ENCODE assay signal across 8 mouse cellular contexts in genomic region chr4:98395346-98395689, GRCm38 (mm10). TPM values are rescaled to one million over a fixed set of nuclear protein-coding genes. Genes with fewer than 3 reads are reported as not detected.
DNase-seq lines count a peak whose midpoint lies in the region; ATAC-seq lines count a peak whose summit lies in the region.

No protein-coding gene starts in this region.

- H3K4me2 ChIP-seq in heart, embryonic 11.5 days = peak overlapping the region; percentile 93
- H3K4me2 ChIP-seq in forebrain, embryonic 14.5 days (ENCODE audit: low read length) = peak overlapping the region; percentile 86
- H3K4me2 ChIP-seq in liver, embryonic 15.5 days = peak overlapping the region; percentile 83

- no peaks in the 10 kb centered on the region for H3K27me3 ChIP-seq in heart, embryonic 11.5 days (ENCODE audit: control insufficient read depth, insufficient read depth, low read length)
- no peaks in the 10 kb centered on the region for H3K27me3 ChIP-seq in forebrain, embryonic 14.5 days (replicated peaks; ENCODE audit: control insufficient read depth, insufficient read depth, low read length)
- H3K27me3 ChIP-seq in liver, embryonic 15.5 days = peaks cover 16% of the 10 kb centered on the region

- no peaks in the 10 kb centered on the region for H3K4me1 ChIP-seq in heart, embryonic 11.5 days (ENCODE audit: control insufficient read depth, insufficient read depth, low read length)
- peaks cover 3% of the 10 kb centered on the region; the same call in 1 of the 2 replicates for H3K4me1 ChIP-seq in forebrain, embryonic 14.5 days (ENCODE audit: control insufficient read depth, insufficient read depth, low read length)
- H3K4me1 ChIP-seq in liver, embryonic 15.5 days (replicated peaks) = peaks cover 8% of the 10 kb centered on the region

- H3K4me3 ChIP-seq in heart, embryonic 11.5 days (ENCODE audit: low read depth, low read length) = peak overlapping the region; percentile 87
- H3K4me3 ChIP-seq in forebrain, embryonic 14.5 days (ENCODE audit: low read depth, low read length) = peak overlapping the region; percentile 84
- H3K4me3 ChIP-seq in liver, embryonic 15.5 days (replicated peaks) = peak overlapping the region; percentile 65

- H3K9ac ChIP-seq in heart, embryonic 11.5 days (ENCODE audit: low read depth, low read length) = peak overlapping the region; percentile 99
- peak overlapping the region; percentile 99 for H3K9ac ChIP-seq in forebrain, embryonic 14.5 days (ENCODE audit: low read length)
- peak overlapping the region; percentile 63; the same call in 1 of the 2 replicates for H3K9ac ChIP-seq in liver, embryonic 15.5 days

- intact Hi-C loops in heart, postnatal 36 days (cut with DNase I) = no loop called here

- no peak for DNase-seq in heart, postnatal 36 days
- DNase-seq in forebrain, embryonic 14.5 days (ENCODE audit: low spot score) = peak; percentile 56
- no peak for DNase-seq in left cerebral cortex, adult 8-10 months (ENCODE audit: low spot score in 2 of 2)
- no peak for DNase-seq in cerebellum, adult 11 months
- no peak for DNase-seq in frontal cortex, postnatal 25 days (ENCODE audit: low spot score in 2 of 2)

- no peaks in the 10 kb centered on the region for H3K36me3 ChIP-seq in heart, embryonic 11.5 days (ENCODE audit: control insufficient read depth, insufficient read depth, low read length)
- H3K36me3 ChIP-seq in forebrain, embryonic 14.5 days (ENCODE audit: control insufficient read depth, insufficient read depth, low read length) = no peaks in the 10 kb centered on the region
- H3K36me3 ChIP-seq in liver, embryonic 15.5 days (replicated peaks) = no peaks in the 10 kb centered on the region

- H3K9me3 ChIP-seq in heart, embryonic 11.5 days (replicated peaks; ENCODE audit: control insufficient read depth, low read length) = no peaks in the 10 kb centered on the region
- no peaks in the 10 kb centered on the region for H3K9me3 ChIP-seq in forebrain, embryonic 14.5 days (replicated peaks; ENCODE audit: control insufficient read depth, low read length)
- H3K9me3 ChIP-seq in liver, embryonic 15.5 days (replicated peaks) = no peaks in the 10 kb centered on the region

- peak overlapping the region; percentile 59; the same call in 1 of the 2 replicates for H3K27ac ChIP-seq in heart, embryonic 11.5 days (ENCODE audit: low read depth, low read length)
- peak overlapping the region; percentile 66; the same call in 1 of the 2 replicates for H3K27ac ChIP-seq in forebrain, embryonic 14.5 days (ENCODE audit: low read depth, low read length)
- H3K27ac ChIP-seq in liver, embryonic 15.5 days (replicated peaks) = no peak overlapping the region

- WGBS in heart, embryonic 11.5 days (ENCODE audit: insufficient replicate concordance) = 7% methylated on average over 7 of the region's 7 CpGs
- 2% methylated on average over 7 of the region's 7 CpGs for WGBS in forebrain, embryonic 14.5 days
- 10% methylated on average over 7 of the region's 7 CpGs for WGBS in liver, embryonic 15.5 days (ENCODE audit: insufficient replicate concordance)

- ATAC-seq in heart, embryonic 11.5 days (replicated peaks; ENCODE audit: insufficient number of reproducible peaks, low FRiP score, low TSS enrichment) = no peak; the same call in 1 of the 2 replicates
- ATAC-seq in CD4-positive, CD25-positive, alpha-beta regulatory T cell, adult 4 months = peak; percentile 16
- no peak for ATAC-seq in forebrain, embryonic 14.5 days
- ATAC-seq in liver, embryonic 15.5 days (ENCODE audit: insufficient read depth) = no peak

RNA-seq across cellular contexts. Expression of gene Patj, which starts 0.3 kb away (rescaled TPM):
- 9.1 and 11.4 TPM in 2 replicates for polyA plus RNA-seq in heart, embryonic 11.5 days (2014; fragmentation: Nextera tagmentation; extraction: Ambion mirVana)
- total RNA-seq in heart, postnatal 36 days (2021) = 10 to 100 TPM; 17.6 to 18.0 TPM
- 10 to 100 TPM; 31.9 to 36.1 TPM for polyA plus RNA-seq in CD4-positive, CD25-positive, alpha-beta regulatory T cell, adult 4 months (2017; shearing (Covaris generic))
- polyA plus RNA-seq in forebrain, embryonic 14.5 days (2014; fragmentation: Nextera tagmentation; extraction: Ambion mirVana) = 7.1 and 7.5 TPM in 2 replicates
- polyA plus RNA-seq in liver, embryonic 15.5 days (2015; fragmentation: Nextera tagmentation; extraction: Ambion mirVana) = 2.2 and 2.9 TPM in 2 replicates
- total RNA-seq in left cerebral cortex, adult 8-10 months (2022) = 10 to 100 TPM; 11.8 to 20.9 (median 16.6) TPM

RNA-seq across cellular contexts. Expression of gene Tm2d1, which starts 12.2 kb away (rescaled TPM):
- 98.2 and 105 TPM in 2 replicates for polyA plus RNA-seq in heart, embryonic 11.5 days (2014; fragmentation: Nextera tagmentation; extraction: Ambion mirVana)
- 10 to 100 TPM; 41.2 to 41.3 TPM for total RNA-seq in heart, postnatal 36 days (2021)
- 10 to 100 TPM; 30.2 to 42.1 TPM for polyA plus RNA-seq in CD4-positive, CD25-positive, alpha-beta regulatory T cell, adult 4 months (2017; shearing (Covaris generic))
- polyA plus RNA-seq in forebrain, embryonic 14.5 days (2014; fragmentation: Nextera tagmentation; extraction: Ambion mirVana) = 111 and 130 TPM in 2 replicates
- 26.6 and 30.7 TPM in 2 replicates for polyA plus RNA-seq in liver, embryonic 15.5 days (2015; fragmentation: Nextera tagmentation; extraction: Ambion mirVana)
- total RNA-seq in left cerebral cortex, adult 8-10 months (2022) = 10 to 100 TPM; 39.8 to 46.7 (median 45.0) TPM
